Mouse (Mus musculus): ENCODE results near the gene B4galnt1. TPM values are rescaled to one million over a fixed set of nuclear protein-coding genes. Genes with fewer than 3 reads are reported as not detected.
"Not testable (repeated sequence)": the region's sequence is repeated elsewhere in the genome, so short reads cannot be mapped to it uniquely, and the experiment has no call there.

Gene B4galnt1
- polyA plus RNA-seq, 1 experiment from 2014 or later, result 1.2 TPM

DNA sequence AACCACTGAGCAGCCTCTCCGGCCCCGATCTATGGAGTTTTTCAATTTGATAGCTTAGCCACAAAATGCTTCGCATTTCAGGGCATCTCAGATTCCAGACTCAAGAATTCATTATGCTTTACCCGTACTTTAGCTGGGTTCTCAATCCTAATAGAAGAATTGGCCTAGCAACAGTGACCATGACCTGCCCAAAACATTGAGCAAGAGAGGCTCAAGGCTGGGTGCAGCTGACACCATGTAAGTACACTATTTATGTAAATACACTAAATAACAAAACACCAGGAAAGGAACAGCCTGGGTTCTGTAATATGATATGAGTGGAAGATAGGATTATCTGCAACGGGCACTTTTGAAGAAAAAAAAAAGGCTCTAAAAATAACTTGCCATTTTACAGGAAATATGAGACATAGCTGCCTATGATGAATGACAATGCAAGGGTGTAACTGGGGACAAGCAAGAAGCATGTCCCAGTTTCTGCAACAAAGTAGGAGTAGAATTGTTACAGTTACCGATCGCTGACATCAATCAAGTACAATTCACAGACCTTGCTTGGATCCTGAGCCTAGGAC lies 37.2 kb upstream of the B4galnt1 start:
- Histone ChIP-seq H3K9ac (no peak overlapping the region), H3K27me3 (replicated peaks) (peaks cover 4% of the 10 kb centered on the region; the same call in 1 of the 2 replicates), H3K27ac (replicated peaks) (no peak overlapping the region), H3K36me3 (no peaks in the 10 kb centered on the region), H3K4me3 (no peak overlapping the region), H3K4me2 (no peak overlapping the region), H3K9me3 (no peaks in the 10 kb centered on the region), H3K4me1 (peaks cover 6% of the 10 kb centered on the region)
- ATAC-seq (ENCODE audit: extremely low read depth, insufficient number of reproducible peaks, low FRiP score, low TSS enrichment), result no peak
- 67% methylated on average over 7 of the region's 7 CpGs for WGBS

DNA sequence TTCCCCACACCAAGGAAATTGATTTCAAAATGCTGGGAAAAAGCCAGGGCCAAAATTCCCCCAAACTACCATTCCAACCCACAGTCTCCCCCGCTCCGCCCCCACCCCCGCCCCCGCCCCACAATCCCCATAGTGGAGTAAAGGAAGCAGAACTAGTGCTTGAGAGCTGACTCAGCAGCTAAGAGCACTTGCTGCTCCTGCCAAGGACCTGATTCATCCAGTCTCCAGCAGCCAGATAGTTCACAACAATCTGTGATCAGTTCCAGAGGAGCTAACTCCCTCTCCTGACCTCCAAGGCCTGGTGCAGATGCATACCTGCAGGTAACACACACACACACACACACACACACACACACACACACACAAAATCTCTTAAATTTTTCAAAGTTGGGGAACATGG lies 35.6 kb upstream of the B4galnt1 start:
- H3K4me2 ChIP-seq, result no peak overlapping the region
- ATAC-seq (ENCODE audit: extremely low read depth, insufficient number of reproducible peaks, low FRiP score, low TSS enrichment), result no peak
- H3K27me3 ChIP-seq (replicated peaks), result peaks cover 4% of the 10 kb centered on the region; the same call in 1 of the 2 replicates
- 50% methylated on average over 4 of the region's 4 CpGs for WGBS
- no peaks in the 10 kb centered on the region for H3K9me3 ChIP-seq
- no peak overlapping the region for H3K27ac ChIP-seq (replicated peaks)
- H3K36me3 ChIP-seq, result no peaks in the 10 kb centered on the region
- no peak overlapping the region for H3K9ac ChIP-seq
- no peak overlapping the region for H3K4me3 ChIP-seq
- H3K4me1 ChIP-seq, result no peaks in the 10 kb centered on the region

DNA sequence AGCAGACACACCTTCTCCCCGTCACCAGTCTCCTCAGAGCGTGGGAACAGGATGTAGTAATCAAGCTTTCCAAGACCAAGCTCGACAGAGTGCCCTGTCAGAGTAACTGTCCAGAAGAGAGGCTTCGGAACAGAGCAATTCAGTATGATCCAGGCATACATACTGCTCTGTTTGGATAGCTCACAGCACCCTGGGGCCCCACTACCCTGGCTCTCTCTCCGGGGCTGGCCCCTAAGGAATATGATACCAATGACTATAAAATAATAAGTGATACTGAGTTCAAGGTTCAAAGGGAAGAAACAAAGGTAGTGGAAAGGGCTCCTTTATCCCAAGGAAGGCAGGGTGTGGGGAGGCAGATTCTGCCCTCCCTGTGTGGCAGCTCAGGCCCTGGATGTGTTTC lies 32.6 kb upstream of the B4galnt1 start:
- Histone ChIP-seq H3K4me1 (no peaks in the 10 kb centered on the region), H3K27me3 (replicated peaks) (peaks cover 4% of the 10 kb centered on the region; the same call in 1 of the 2 replicates), H3K36me3 (no peaks in the 10 kb centered on the region), H3K9ac (no peak overlapping the region), H3K27ac (replicated peaks) (no peak overlapping the region), H3K4me2 (no peak overlapping the region), H3K4me3 (no peak overlapping the region), H3K9me3 (no peaks in the 10 kb centered on the region)
- WGBS, result 48% methylated on average over 5 of the region's 5 CpGs
- no peak for ATAC-seq (ENCODE audit: extremely low read depth, insufficient number of reproducible peaks, low FRiP score, low TSS enrichment)

DNA sequence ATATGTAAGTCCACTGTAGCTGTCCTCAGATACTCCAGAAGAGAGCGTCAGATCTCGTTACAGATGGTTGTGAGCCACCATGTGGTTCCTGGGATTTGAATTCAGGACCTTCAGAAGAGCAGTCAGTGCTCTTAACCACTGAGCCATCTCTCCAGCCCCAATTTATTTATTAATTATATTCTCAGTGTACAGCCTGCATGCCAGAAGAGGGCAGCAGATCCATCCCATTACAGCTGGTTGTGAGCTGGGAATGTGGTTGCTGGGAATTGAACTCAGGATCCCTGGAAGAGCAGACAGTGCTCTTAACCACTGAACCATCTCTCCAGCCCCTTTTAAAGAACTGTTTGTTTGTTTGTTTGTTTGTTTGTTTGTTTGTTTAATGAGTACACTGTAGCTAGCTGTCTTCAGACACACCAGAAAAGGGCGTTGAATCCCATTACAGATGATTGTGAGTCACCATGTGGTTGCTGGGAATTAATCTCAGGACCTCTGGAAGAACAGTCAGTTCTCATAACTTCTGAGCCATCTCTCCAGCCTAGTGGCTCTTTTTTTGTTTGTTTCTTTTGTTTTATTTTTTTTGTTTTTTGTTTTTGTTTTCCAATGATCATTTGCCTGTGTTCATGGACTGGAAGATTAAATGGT lies 30.5 kb upstream of the B4galnt1 start:
- 80% methylated on average over 3 of the region's 3 CpGs for WGBS
- H3K4me2 ChIP-seq; ATAC-seq (ENCODE audit: extremely low read depth, insufficient number of reproducible peaks, low FRiP score, low TSS enrichment); H3K36me3 ChIP-seq; H3K4me3 ChIP-seq; H3K27ac ChIP-seq (replicated peaks); H3K27me3 ChIP-seq (replicated peaks); H3K9ac ChIP-seq; H3K9me3 ChIP-seq; H3K4me1 ChIP-seq: not testable (repeated sequence)

DNA sequence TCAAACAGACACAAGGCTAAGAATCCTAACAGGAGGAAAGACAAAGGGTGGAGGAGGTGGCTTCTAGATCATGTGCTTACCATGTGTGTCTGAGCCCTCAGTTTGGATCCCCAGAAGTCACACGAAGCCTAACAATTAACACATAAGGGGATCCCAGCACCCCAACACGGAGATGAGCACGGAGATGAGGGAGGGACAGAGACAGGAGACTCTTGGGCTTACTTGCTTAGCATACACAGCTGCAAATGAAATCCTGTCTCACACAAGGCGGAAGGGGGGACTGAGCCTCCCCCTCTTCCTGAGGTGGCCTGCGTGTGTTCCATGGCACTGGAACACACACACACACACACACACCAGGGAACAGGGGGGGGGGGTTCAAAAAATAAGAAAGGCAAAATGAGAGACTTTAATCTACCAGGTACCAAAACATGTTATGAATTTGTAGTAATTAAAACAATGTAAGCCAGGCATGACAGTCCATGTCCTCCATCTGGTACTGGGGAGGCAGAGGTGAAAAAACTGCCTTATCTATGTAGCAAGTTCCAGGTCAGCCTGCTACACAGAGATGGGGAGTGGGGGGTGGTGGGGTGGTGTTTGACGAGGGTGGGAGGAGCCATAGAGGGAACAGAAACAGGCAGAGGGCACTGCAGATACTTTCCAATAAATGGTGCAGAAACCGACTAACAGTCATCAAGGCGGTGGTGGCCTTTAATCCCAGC lies 29.7 kb upstream of the B4galnt1 start:
- ATAC-seq (ENCODE audit: extremely low read depth, insufficient number of reproducible peaks, low FRiP score, low TSS enrichment), result no peak
- H3K4me1 ChIP-seq, result no peaks in the 10 kb centered on the region
- H3K4me3 ChIP-seq, result no peak overlapping the region
- peaks cover 4% of the 10 kb centered on the region; the same call in 1 of the 2 replicates for H3K27me3 ChIP-seq (replicated peaks)
- 31% methylated on average over 8 of the region's 8 CpGs for WGBS
- no peaks in the 10 kb centered on the region for H3K36me3 ChIP-seq
- H3K9ac ChIP-seq, result no peak overlapping the region
- H3K9me3 ChIP-seq, result no peaks in the 10 kb centered on the region
- H3K4me2 ChIP-seq, result no peak overlapping the region
- H3K27ac ChIP-seq (replicated peaks), result no peak overlapping the region

DNA sequence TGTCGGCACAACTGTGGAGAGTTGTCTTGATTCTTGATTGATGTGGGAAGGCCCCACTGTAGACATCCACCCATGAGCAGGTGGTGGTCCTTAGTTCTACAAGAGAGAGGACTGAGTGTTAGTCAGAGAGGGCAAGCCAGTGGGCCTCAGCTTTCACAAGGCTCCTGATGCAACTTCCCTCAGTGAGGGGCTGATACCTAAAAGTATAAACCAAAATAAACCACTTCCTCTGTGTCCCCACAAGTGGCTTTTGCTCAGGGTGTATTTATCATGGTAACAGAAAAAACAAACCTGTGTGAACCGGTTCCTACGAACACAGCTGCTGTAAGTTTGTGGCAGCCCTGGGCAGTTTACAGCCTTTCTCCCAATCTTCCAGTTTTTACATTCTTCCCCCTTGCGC lies 28.5 kb upstream of the B4galnt1 start:
- no peaks in the 10 kb centered on the region for H3K36me3 ChIP-seq
- WGBS, result 74% methylated on average over 4 of the region's 4 CpGs
- H3K9me3 ChIP-seq, result no peaks in the 10 kb centered on the region
- H3K27ac ChIP-seq (replicated peaks), result no peak overlapping the region
- no peak for ATAC-seq (ENCODE audit: extremely low read depth, insufficient number of reproducible peaks, low FRiP score, low TSS enrichment)
- no peaks in the 10 kb centered on the region; the same call in 1 of the 2 replicates for H3K27me3 ChIP-seq (replicated peaks)
- H3K4me3 ChIP-seq, result no peak overlapping the region
- no peaks in the 10 kb centered on the region for H3K4me1 ChIP-seq
- no peak overlapping the region for H3K9ac ChIP-seq
- no peak overlapping the region for H3K4me2 ChIP-seq

DNA sequence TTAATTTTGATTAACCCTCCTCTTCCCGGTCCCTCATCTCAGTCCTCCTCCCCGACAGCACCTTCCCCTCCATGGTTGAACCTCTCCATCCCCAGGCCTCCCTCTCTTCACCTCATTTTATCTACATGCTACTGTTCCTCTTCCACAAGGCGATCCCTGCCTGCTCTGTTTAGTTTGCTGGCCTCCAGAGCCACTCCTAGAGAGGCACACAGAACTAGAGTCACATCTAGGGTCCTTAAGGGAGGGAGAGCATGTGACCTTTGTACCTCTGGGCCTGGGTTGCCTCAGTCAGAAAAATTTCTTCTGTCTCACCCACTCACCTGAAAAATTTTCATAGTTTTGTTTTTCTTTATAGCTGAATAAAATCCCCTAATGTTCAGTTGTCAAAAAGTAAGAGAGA lies 27.1 kb upstream of the B4galnt1 start:
- WGBS, result 69% methylated on average over 3 of the region's 3 CpGs
- Histone ChIP-seq H3K4me2 (no peak overlapping the region), H3K9ac (no peak overlapping the region), H3K9me3 (0 out of 2 replicates have a peak, but pooled peaks cover 4% of the 10 kb centered on the region), H3K4me3 (no peak overlapping the region), H3K4me1 (no peaks in the 10 kb centered on the region), H3K27ac (replicated peaks) (no peak overlapping the region), H3K36me3 (no peaks in the 10 kb centered on the region), H3K27me3 (replicated peaks) (no peaks in the 10 kb centered on the region; the same call in 1 of the 2 replicates)
- no peak for ATAC-seq (ENCODE audit: extremely low read depth, insufficient number of reproducible peaks, low FRiP score, low TSS enrichment)

DNA sequence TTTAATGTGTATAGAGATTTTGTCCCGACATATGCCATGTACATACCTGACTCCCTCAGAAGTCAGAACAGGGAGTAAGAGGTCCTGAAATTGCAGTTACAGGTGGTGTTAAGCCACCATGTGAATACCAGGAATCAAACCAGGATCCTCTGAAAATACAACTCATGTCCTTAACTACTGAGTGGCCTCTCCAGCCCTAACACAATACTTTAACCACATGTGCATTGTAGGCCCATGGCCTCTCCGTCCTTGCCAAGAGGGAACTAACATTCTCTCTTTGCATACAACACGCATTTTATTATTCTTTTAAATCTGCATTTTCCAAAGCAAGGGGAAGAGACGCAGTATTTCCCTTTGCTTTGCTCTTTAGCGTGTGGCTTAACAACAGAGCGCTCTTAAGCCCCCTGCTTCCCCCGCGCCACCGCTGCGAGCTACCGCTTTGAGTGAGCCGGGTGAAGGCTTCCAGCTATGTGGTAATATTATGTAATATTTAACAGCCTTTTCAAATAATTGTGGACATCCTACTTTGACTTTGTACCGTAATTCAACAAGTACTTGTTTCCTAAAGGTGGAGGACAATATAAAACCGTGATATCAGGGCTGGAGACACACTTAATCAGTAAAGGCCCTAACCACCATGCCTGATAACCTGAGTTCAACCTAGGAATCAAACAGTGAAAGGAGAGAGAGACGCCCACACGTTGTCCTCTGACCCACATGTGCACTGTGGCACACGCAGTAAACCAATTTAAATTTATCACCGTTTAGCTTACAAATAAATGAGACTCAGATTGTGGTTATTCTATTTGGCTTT lies 26.5 kb upstream of the B4galnt1 start:
- WGBS, result 88% methylated on average over 18 of the region's 18 CpGs
- no peaks in the 10 kb centered on the region for H3K36me3 ChIP-seq

DNA sequence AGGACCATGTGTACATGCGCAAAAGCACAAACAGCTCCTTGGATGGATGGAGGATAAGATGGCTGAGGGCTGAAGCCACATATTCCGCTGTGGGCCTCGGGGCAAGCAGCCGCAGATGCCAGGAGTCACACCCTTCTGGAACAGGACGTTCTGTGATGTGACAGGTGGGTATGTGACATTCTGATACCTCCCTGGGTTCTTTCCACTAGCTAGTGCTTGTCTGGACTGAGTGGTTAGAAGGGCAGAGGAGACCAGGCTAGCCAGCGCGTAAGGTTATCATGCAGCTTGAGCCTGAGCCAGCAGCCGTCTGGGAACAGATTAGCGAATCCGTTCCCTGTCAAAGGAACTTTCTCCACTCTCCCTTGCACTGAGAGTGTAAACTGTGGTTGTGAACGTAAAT lies 24.1 kb upstream of the B4galnt1 start:
- H3K4me2 ChIP-seq, result no peak overlapping the region
- H3K36me3 ChIP-seq, result no peaks in the 10 kb centered on the region
- H3K4me1 ChIP-seq, result no peaks in the 10 kb centered on the region
- H3K27me3 ChIP-seq (replicated peaks), result no peaks in the 10 kb centered on the region
- no peak overlapping the region for H3K27ac ChIP-seq (replicated peaks)
- no peak overlapping the region for H3K9ac ChIP-seq
- no peak overlapping the region for H3K4me3 ChIP-seq
- H3K9me3 ChIP-seq, result 0 out of 2 replicates have a peak, but pooled peaks cover 4% of the 10 kb centered on the region
- no peak for ATAC-seq (ENCODE audit: extremely low read depth, insufficient number of reproducible peaks, low FRiP score, low TSS enrichment)
- 62% methylated on average over 11 of the region's 11 CpGs for WGBS

More for the DNA sequence above, 26.5 kb upstream of the B4galnt1 start:
- Histone ChIP-seq H3K27me3 (replicated peaks) (no peaks in the 10 kb centered on the region), H3K4me3 (no peak overlapping the region), H3K9me3 (0 out of 2 replicates have a peak, but pooled peaks cover 4% of the 10 kb centered on the region), H3K4me1 (no peaks in the 10 kb centered on the region), H3K27ac (replicated peaks) (no peak overlapping the region), H3K9ac (no peak overlapping the region), H3K4me2 (no peak overlapping the region)
- ATAC-seq (ENCODE audit: extremely low read depth, insufficient number of reproducible peaks, low FRiP score, low TSS enrichment), result no peak

DNA sequence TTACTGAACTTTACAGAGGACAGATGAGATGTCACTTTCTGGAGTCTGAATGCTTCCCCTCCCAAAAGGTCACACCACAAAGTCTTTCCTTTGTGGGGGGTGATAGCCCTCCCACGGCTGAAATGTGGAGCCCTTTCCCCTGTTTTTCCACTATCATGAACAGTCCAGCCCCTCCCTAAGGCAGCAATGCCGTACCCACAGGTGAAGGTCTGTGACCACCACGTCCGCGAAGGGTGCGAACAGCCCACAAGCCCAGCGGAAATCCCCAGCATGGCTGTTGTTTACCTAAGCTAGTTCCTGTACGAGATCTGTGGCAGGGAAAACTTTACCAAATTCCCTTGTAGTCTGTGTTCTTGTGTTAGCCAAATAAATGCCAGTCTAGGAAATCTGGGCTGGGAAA lies 23.5 kb upstream of the B4galnt1 start:
- Histone ChIP-seq H3K4me2 (no peak overlapping the region), H3K27ac (replicated peaks) (no peak overlapping the region), H3K9ac (no peak overlapping the region), H3K4me1 (no peaks in the 10 kb centered on the region), H3K4me3 (no peak overlapping the region), H3K9me3 (0 out of 2 replicates have a peak, but pooled peaks cover 4% of the 10 kb centered on the region), H3K27me3 (replicated peaks) (no peaks in the 10 kb centered on the region), H3K36me3 (no peaks in the 10 kb centered on the region)
- no peak for ATAC-seq (ENCODE audit: extremely low read depth, insufficient number of reproducible peaks, low FRiP score, low TSS enrichment)
- WGBS, result 66% methylated on average over 8 of the region's 8 CpGs

DNA sequence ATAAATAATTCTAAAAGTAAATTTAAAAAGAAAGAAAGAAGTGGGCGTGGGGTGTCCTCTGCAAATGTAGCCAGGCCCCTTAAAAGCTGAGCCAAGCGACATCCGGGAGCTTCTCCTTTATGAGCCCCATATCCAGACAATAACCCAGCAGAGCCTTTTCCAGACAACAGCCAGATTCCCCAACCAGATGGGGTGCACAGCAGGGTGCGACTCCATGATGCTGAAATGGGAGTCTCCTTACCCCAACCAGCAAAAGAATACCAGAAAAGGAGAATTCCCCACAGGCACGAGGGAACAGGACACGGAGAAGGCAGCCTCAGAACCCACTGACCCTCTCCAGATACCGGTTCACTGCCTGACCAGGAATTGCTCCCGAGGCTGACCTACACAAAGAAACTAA lies 21.8 kb upstream of the B4galnt1 start:
- Histone ChIP-seq H3K4me2 (no peak overlapping the region), H3K27me3 (replicated peaks) (no peaks in the 10 kb centered on the region), H3K4me3 (no peak overlapping the region), H3K27ac (replicated peaks) (no peak overlapping the region), H3K36me3 (no peaks in the 10 kb centered on the region), H3K9ac (no peak overlapping the region), H3K9me3 (0 out of 2 replicates have a peak, but pooled peaks cover 4% of the 10 kb centered on the region), H3K4me1 (no peaks in the 10 kb centered on the region)
- ATAC-seq (ENCODE audit: extremely low read depth, insufficient number of reproducible peaks, low FRiP score, low TSS enrichment), result no peak
- 82% methylated on average over 8 of the region's 8 CpGs for WGBS

Measured in heart, embryonic 13.5 days (tissue).